Mouse (Mus musculus): ENCODE results near the gene Fhit. TPM values are rescaled to one million over a fixed set of nuclear protein-coding genes. Genes with fewer than 3 reads are reported as not detected.

The Fhit gene
- polyA plus RNA-seq (2021; fragmentation: Nextera tagmentation) = 12.6 and 17.3 TPM in 2 replicates
- long read RNA-seq, experiment 1, partial matches to known transcripts = 0 of 2 reads
- long read RNA-seq, experiment 1, other reads (novel, unspliced or antisense) = 2 of 2 reads
- long read RNA-seq, experiment 2, partial matches to known transcripts = 0 of 2 reads
- long read RNA-seq, experiment 2, other reads (novel, unspliced or antisense) = 2 of 2 reads

GRCm38 (mm10) chr14:11161751-11162231, at the start of gene Fhit:
Gene Fhit, minus strand, starts transcription at chr14:11162035.

Other genes starting within 250 kb of the Fhit start
- gene Gm3839, start 194.7 kb upstream of the Fhit start, polyA plus RNA-seq (2021; fragmentation: Nextera tagmentation) = 2.4 and 3.3 TPM in 2 replicates

All from layer of hippocampus, adult 6 months (tissue).